In genomic region chr11:72405532-72405931, GRCm38 (mm10) we compare ENCODE assay signal across 23 mouse cellular contexts. TPM values are rescaled to one million over a fixed set of nuclear protein-coding genes. Genes with fewer than 3 reads are reported as not detected.
DNase-seq lines count a peak whose midpoint lies in the region; ATAC-seq and TF ChIP-seq lines count a peak whose summit lies in the region.
"Had no signal": no experiment of that assay in that cellular context is flagged by ENCODE, and none has a peak within 500 bp of the region (broad histone marks: within the 10 kb centered on the region; RNA-seq: fewer than 3 reads in every experiment).

No protein-coding gene starts in this region.

- DNase-seq in heart, embryonic 10.5 days (ENCODE audit: low spot score): no peak
- no peak for DNase-seq in heart, adult 18-20 months
- DNase-seq in heart, postnatal 0 days (ENCODE audit: low spot score): no peak
- no peak for DNase-seq in heart, adult 8-10 months (ENCODE audit: low spot score)
- DNase-seq in kidney, postnatal 0 days (ENCODE audit: low spot score): no peak
- DNase-seq in kidney, postnatal 36 days: no peak
- DNase-seq in embryonic facial prominence, embryonic 14.5 days (ENCODE audit: low spot score): no peak
- no peak for DNase-seq in cerebellum, adult 11-12 months
- DNase-seq: adrenal gland, postnatal 36 days; cerebellum, adult 18-20 months; cerebellum, postnatal 25 days; embryo, embryonic 11 days; kidney, postnatal 25 days; lung, postnatal 14 days; midbrain, embryonic 14.5 days; right cerebral cortex, adult 18-20 months; thymus, postnatal 36 days had no signal

- peaks cover 38% of the 10 kb centered on the region for H3K36me3 ChIP-seq in heart, embryonic 10.5 days
- peaks cover 22% of the 10 kb centered on the region for H3K36me3 ChIP-seq in heart, postnatal 0 days (replicated peaks; ENCODE audit: control insufficient read depth, insufficient read depth, low read length)
- no peaks in the 10 kb centered on the region for H3K36me3 ChIP-seq in kidney, postnatal 0 days (ENCODE audit: insufficient read depth, low read length)
- H3K36me3 ChIP-seq in embryonic facial prominence, embryonic 14.5 days (ENCODE audit: control insufficient read depth, insufficient read depth, low read length): no peaks in the 10 kb centered on the region
- H3K36me3 ChIP-seq: forebrain, embryonic 12.5 days; neural tube, embryonic 13.5 days had no signal

- H3K27me3 ChIP-seq in heart, embryonic 10.5 days (ENCODE audit: insufficient read depth, poor library complexity, severe bottlenecking): no peaks in the 10 kb centered on the region
- no peaks in the 10 kb centered on the region for H3K27me3 ChIP-seq in heart, postnatal 0 days (ENCODE audit: control insufficient read depth, insufficient read depth, low read length)
- H3K27me3 ChIP-seq in kidney, postnatal 0 days (ENCODE audit: insufficient read depth, low read length): no peaks in the 10 kb centered on the region
- H3K27me3 ChIP-seq in embryonic facial prominence, embryonic 14.5 days (replicated peaks; ENCODE audit: control insufficient read depth, insufficient read depth, low read length): 0 out of 2 replicates have a peak, but pooled peaks cover 6% of the 10 kb centered on the region

- TF ChIP-seq CTCF in heart, postnatal 0 days (IDR thresholded peaks at IDR 0.05; ENCODE audit: low read depth): no peak
- no peak for TF ChIP-seq CTCF in kidney, postnatal 0 days (IDR thresholded peaks at IDR 0.05; ENCODE audit: low read depth)

- no peak overlapping the region for H3K9ac ChIP-seq in heart, postnatal 0 days (replicated peaks; ENCODE audit: low read depth, low read length)
- no peak overlapping the region for H3K9ac ChIP-seq in kidney, postnatal 0 days (ENCODE audit: low read depth, low read length)
- H3K9ac ChIP-seq in embryonic facial prominence, embryonic 14.5 days (ENCODE audit: low read depth, low read length): no peak overlapping the region
- H3K9ac ChIP-seq: forebrain, embryonic 12.5 days; neural tube, embryonic 13.5 days had no signal

- peaks cover 87% of the 10 kb centered on the region for H3K4me1 ChIP-seq in heart, embryonic 10.5 days
- peaks cover 54% of the 10 kb centered on the region for H3K4me1 ChIP-seq in heart, postnatal 0 days (ENCODE audit: control insufficient read depth, insufficient read depth)
- peaks cover 54% of the 10 kb centered on the region for H3K4me1 ChIP-seq in kidney, postnatal 0 days (replicated peaks; ENCODE audit: insufficient read depth, low read length)
- H3K4me1 ChIP-seq in embryonic facial prominence, embryonic 14.5 days (ENCODE audit: control insufficient read depth, insufficient read depth, low read length): peaks cover 5% of the 10 kb centered on the region; the same call in 1 of the 2 replicates

- no peak overlapping the region for H3K4me2 ChIP-seq in heart, postnatal 0 days (ENCODE audit: low read depth, low read length)
- peak overlapping the region; percentile 13; the same call in 1 of the 2 replicates for H3K4me2 ChIP-seq in kidney, postnatal 0 days (ENCODE audit: low read length)
- peak overlapping the region; percentile 19; the same call in 1 of the 2 replicates for H3K4me2 ChIP-seq in embryonic facial prominence, embryonic 14.5 days (ENCODE audit: low read depth, low read length)
- H3K4me2 ChIP-seq: forebrain, embryonic 12.5 days; liver, embryonic 11.5 days; neural tube, embryonic 13.5 days had no signal

- no peak for ATAC-seq in heart, postnatal 0 days (ENCODE audit: insufficient read depth, low read depth)
- no peak for ATAC-seq in kidney, postnatal 0 days (replicated peaks; ENCODE audit: low FRiP score, low read depth)
- no peak for ATAC-seq in embryonic facial prominence, embryonic 14.5 days (ENCODE audit: low read depth)

- peak overlapping the region; percentile 96 for H3K4me3 ChIP-seq in heart, embryonic 10.5 days
- no peak overlapping the region for H3K4me3 ChIP-seq in heart, postnatal 0 days (ENCODE audit: low read depth, low read length)
- H3K4me3 ChIP-seq in kidney, postnatal 0 days (replicated peaks; ENCODE audit: low read depth, low read length): no peak overlapping the region
- H3K4me3 ChIP-seq in embryonic facial prominence, embryonic 14.5 days (ENCODE audit: low read depth, low read length): no peak overlapping the region
- H3K4me3 ChIP-seq: forebrain, embryonic 12.5 days; limb, embryonic 10.5 days; megakaryocyte, embryonic 14.5 days; neural tube, embryonic 13.5 days had no signal

- peak overlapping the region; percentile 93 for H3K27ac ChIP-seq in heart, embryonic 10.5 days
- peak overlapping the region; percentile 2; the same call in 1 of the 2 replicates for H3K27ac ChIP-seq in heart, postnatal 0 days (ENCODE audit: low read depth)
- peak overlapping the region; percentile 50; the same call in 1 of the 2 replicates for H3K27ac ChIP-seq in kidney, postnatal 0 days
- 0 out of 2 replicates have a peak overlapping the region, but pooled peaks have one; percentile 3 for H3K27ac ChIP-seq in embryonic facial prominence, embryonic 14.5 days (replicated peaks; ENCODE audit: low read depth, low read length)
- H3K27ac ChIP-seq: forebrain, embryonic 12.5 days; limb, embryonic 10.5 days; neural tube, embryonic 13.5 days had no signal

- no peaks in the 10 kb centered on the region for H3K9me3 ChIP-seq in heart, embryonic 10.5 days
- no peaks in the 10 kb centered on the region for H3K9me3 ChIP-seq in heart, postnatal 0 days (replicated peaks; ENCODE audit: control insufficient read depth, low read length)
- no peaks in the 10 kb centered on the region for H3K9me3 ChIP-seq in kidney, postnatal 0 days (replicated peaks; ENCODE audit: low read length)
- H3K9me3 ChIP-seq in embryonic facial prominence, embryonic 14.5 days (ENCODE audit: control insufficient read depth, low read length): no peaks in the 10 kb centered on the region
- H3K9me3 ChIP-seq: forebrain, embryonic 12.5 days; limb, embryonic 10.5 days; megakaryocyte, embryonic 14.5 days; neural tube, embryonic 13.5 days had no signal

- TF ChIP-seq EP300 in heart, postnatal 0 days (IDR thresholded peaks at IDR 0.05; ENCODE audit: low read depth): no peak

- WGBS in heart, embryonic 10.5 days: 27% methylated on average over 4 of the region's 4 CpGs
- WGBS in heart, postnatal 0 days: 41% methylated on average over 4 of the region's 4 CpGs
- 69% methylated on average over 4 of the region's 4 CpGs for WGBS in kidney, postnatal 0 days
- 53% methylated on average over 4 of the region's 4 CpGs for WGBS in embryonic facial prominence, embryonic 14.5 days

RNA-seq across cellular contexts. Expression of gene Smtnl2, which starts 6.0 kb away (rescaled TPM):
- polyA plus RNA-seq in heart, embryonic 10.5 days (2016; fragmentation: Nextera tagmentation; extraction: Ambion mirVana): 148 and 184 TPM in 2 replicates
- total RNA-seq in heart, adult 18-20 months (2021): 10 to 100 TPM in 1 of 2 experiments, 1 to 10 TPM in 1; 9.4 to 11.3 TPM
- total RNA-seq in heart, postnatal 0 days (2014; rRNA removed; ENCODE audit: low replicate concordance): 88.5 and 93.0 TPM in 2 replicates
- polyA plus RNA-seq in heart, postnatal 0 days (2015; fragmentation: Nextera tagmentation; extraction: Ambion mirVana): 72.9 and 79.2 TPM in 2 replicates
- 10 to 100 TPM; 13.6 to 18.9 (median 16.5) TPM for total RNA-seq in heart, adult 8-10 months (2022)
- polyA plus RNA-seq in kidney, postnatal 0 days (2015; fragmentation: Nextera tagmentation; extraction: Ambion mirVana): 112 and 129 TPM in 2 replicates
- 24.8 and 26.7 TPM in 2 replicates for polyA plus RNA-seq in embryonic facial prominence, embryonic 14.5 days (2014; fragmentation: Nextera tagmentation; extraction: Ambion mirVana)

RNA-seq across cellular contexts. Expression of gene Ggt6, which starts 29.8 kb away (rescaled TPM):
- polyA plus RNA-seq in heart, embryonic 10.5 days (2016; fragmentation: Nextera tagmentation; extraction: Ambion mirVana): not detected in 2 replicates
- not detected for total RNA-seq in heart, adult 18-20 months (2021)
- total RNA-seq in heart, postnatal 0 days (2014; rRNA removed; ENCODE audit: low replicate concordance): 5.3 TPM in 1 of 2 replicates, not detected in the other
- 0.05 TPM in 1 of 2 replicates, not detected in the other for polyA plus RNA-seq in heart, postnatal 0 days (2015; fragmentation: Nextera tagmentation; extraction: Ambion mirVana)
- under 1 TPM in 2 of 4 experiments, not detected in 2; 0.32 to 0.44 TPM for total RNA-seq in heart, adult 8-10 months (2022)
- 3.3 and 3.8 TPM in 2 replicates for polyA plus RNA-seq in kidney, postnatal 0 days (2015; fragmentation: Nextera tagmentation; extraction: Ambion mirVana)
- 1.8 and 2.5 TPM in 2 replicates for polyA plus RNA-seq in embryonic facial prominence, embryonic 14.5 days (2014; fragmentation: Nextera tagmentation; extraction: Ambion mirVana)
- total RNA-seq: hematopoietic stem cell, adult 5-6 weeks had no signal
- polyA plus RNA-seq: forebrain, embryonic 12.5 days; liver, embryonic 11.5 days; midbrain, embryonic 14.5 days; neural tube, embryonic 13.5 days had no signal

RNA-seq across cellular contexts. Expression of gene Mybbp1a, which starts 35.6 kb away (rescaled TPM):
- polyA plus RNA-seq in heart, embryonic 10.5 days (2016; fragmentation: Nextera tagmentation; extraction: Ambion mirVana): 133 and 186 TPM in 2 replicates
- 10 to 100 TPM; 43.1 to 47.5 TPM for total RNA-seq in heart, adult 18-20 months (2021)
- total RNA-seq in heart, postnatal 0 days (2014; rRNA removed; ENCODE audit: low replicate concordance): 20.5 and 20.9 TPM in 2 replicates
- 41.3 and 42.1 TPM in 2 replicates for polyA plus RNA-seq in heart, postnatal 0 days (2015; fragmentation: Nextera tagmentation; extraction: Ambion mirVana)
- total RNA-seq in heart, adult 8-10 months (2022): 10 to 100 TPM; 42.4 to 49.4 (median 45.9) TPM
- polyA plus RNA-seq in kidney, postnatal 0 days (2015; fragmentation: Nextera tagmentation; extraction: Ambion mirVana): 107 and 109 TPM in 2 replicates
- polyA plus RNA-seq in embryonic facial prominence, embryonic 14.5 days (2014; fragmentation: Nextera tagmentation; extraction: Ambion mirVana): 114 and 123 TPM in 2 replicates

RNA-seq across cellular contexts. Expression of gene Tekt1, which starts 43.3 kb away (rescaled TPM):
- polyA plus RNA-seq in heart, embryonic 10.5 days (2016; fragmentation: Nextera tagmentation; extraction: Ambion mirVana): 0.39 and 2.0 TPM in 2 replicates
- total RNA-seq in heart, adult 18-20 months (2021): under 1 TPM in 1 of 2 experiments, not detected in 1; 0.75 TPM
- not detected in 2 replicates for total RNA-seq in heart, postnatal 0 days (2014; rRNA removed; ENCODE audit: low replicate concordance)
- 0.19 and 0.62 TPM in 2 replicates for polyA plus RNA-seq in heart, postnatal 0 days (2015; fragmentation: Nextera tagmentation; extraction: Ambion mirVana)
- total RNA-seq in heart, adult 8-10 months (2022): under 1 TPM in 1 of 4 experiments, not detected in 3; 0.28 TPM
- polyA plus RNA-seq in kidney, postnatal 0 days (2015; fragmentation: Nextera tagmentation; extraction: Ambion mirVana): 4.6 and 5.1 TPM in 2 replicates
- 6.2 and 12.5 TPM in 2 replicates for polyA plus RNA-seq in embryonic facial prominence, embryonic 14.5 days (2014; fragmentation: Nextera tagmentation; extraction: Ambion mirVana)
- total RNA-seq: hematopoietic stem cell, adult 5-6 weeks had no signal

Comparison
In these comparisons a context has a peak if more than half of its experiments do, and no peak if none do; other contexts are left out.
1. H3K27ac ChIP-seq: peak in every context shown above with its lines; median percentile 93 in heart, embryonic 10.5 days; 50 in kidney, postnatal 0 days; 3 in embryonic facial prominence, embryonic 14.5 days; 2 in heart, postnatal 0 days.